Mouse (Mus musculus): ENCODE data around the gene Snx10. TPM values are rescaled to one million over a fixed set of nuclear protein-coding genes. Genes with fewer than 3 reads are reported as not detected.

Snx10 gene
- polyA plus RNA-seq, 2 experiments = 5.7 to 11.2 TPM

- TF ChIP-seq POLR2A (IDR thresholded peaks at IDR 0.05; ENCODE audit: borderline replicate concordance, extremely low read depth, insufficient read depth, insufficient read length) = no peak
- Histone ChIP-seq H3K27me3 (ENCODE audit: control insufficient read depth, insufficient read depth, low read length) (no peaks in the 10 kb centered on the region), H3K4me1 (ENCODE audit: control insufficient read depth, insufficient read depth, low read length) (peaks cover 5% of the 10 kb centered on the region; the same call in 1 of the 2 replicates), H3K9me3 (ENCODE audit: control insufficient read depth, low read length) (no peaks in the 10 kb centered on the region), H3K4me3 (replicated peaks; ENCODE audit: low read length) (no peak overlapping the region), H3K27ac (replicated peaks; ENCODE audit: low read depth, low read length) (no peak overlapping the region), H3K36me3 (ENCODE audit: control insufficient read depth, insufficient read depth, low read length) (no peaks in the 10 kb centered on the region), H3K9ac (ENCODE audit: low read depth, low read length, severe bottlenecking) (no peak overlapping the region), H3K4me2 (replicated peaks; ENCODE audit: low read depth, low read length, severe bottlenecking) (no peak overlapping the region)
- WGBS = 67% methylated on average over 5 of the region's 5 CpGs
- ATAC-seq (ENCODE audit: low FRiP score, low read depth) = no peak
- no peak for DNase-seq (ENCODE audit: low spot score)
These were observed 25.1 kb downstream of the Snx10 start for GRCm38 (mm10) chr6:51548757-51549156.

- H3K36me3 ChIP-seq (ENCODE audit: control insufficient read depth, insufficient read depth, low read length) = no peaks in the 10 kb centered on the region
- H3K27ac ChIP-seq (replicated peaks; ENCODE audit: low read depth, low read length) = no peak overlapping the region
- no peak overlapping the region for H3K4me2 ChIP-seq (replicated peaks; ENCODE audit: low read depth, low read length, severe bottlenecking)
- ATAC-seq (ENCODE audit: low FRiP score, low read depth) = no peak
- no peak overlapping the region for H3K4me3 ChIP-seq (replicated peaks; ENCODE audit: low read length)
- no peaks in the 10 kb centered on the region for H3K9me3 ChIP-seq (ENCODE audit: control insufficient read depth, low read length)
- DNase-seq (ENCODE audit: low spot score) = no peak
- no peaks in the 10 kb centered on the region for H3K27me3 ChIP-seq (ENCODE audit: control insufficient read depth, insufficient read depth, low read length)
- no peak for TF ChIP-seq POLR2A (IDR thresholded peaks at IDR 0.05; ENCODE audit: borderline replicate concordance, extremely low read depth, insufficient read depth, insufficient read length)
- H3K4me1 ChIP-seq (ENCODE audit: control insufficient read depth, insufficient read depth, low read length) = no peaks in the 10 kb centered on the region
- 89% methylated on average over 10 of the region's 10 CpGs for WGBS
- no peak overlapping the region for H3K9ac ChIP-seq (ENCODE audit: low read depth, low read length, severe bottlenecking)
These were observed 27.6 kb downstream of the Snx10 start for GRCm38 (mm10) chr6:51551267-51551802.

- Histone ChIP-seq H3K4me1 (ENCODE audit: control insufficient read depth, insufficient read depth, low read length) (no peaks in the 10 kb centered on the region), H3K9ac (ENCODE audit: low read depth, low read length, severe bottlenecking) (no peak overlapping the region), H3K27ac (replicated peaks; ENCODE audit: low read depth, low read length) (no peak overlapping the region), H3K4me2 (replicated peaks; ENCODE audit: low read depth, low read length, severe bottlenecking) (no peak overlapping the region), H3K4me3 (replicated peaks; ENCODE audit: low read length) (no peak overlapping the region), H3K9me3 (ENCODE audit: control insufficient read depth, low read length) (no peaks in the 10 kb centered on the region), H3K27me3 (ENCODE audit: control insufficient read depth, insufficient read depth, low read length) (no peaks in the 10 kb centered on the region), H3K36me3 (ENCODE audit: control insufficient read depth, insufficient read depth, low read length) (no peaks in the 10 kb centered on the region)
- ATAC-seq (ENCODE audit: low FRiP score, low read depth) (no peak), DNase-seq (ENCODE audit: low spot score) (no peak)
- TF ChIP-seq POLR2A (IDR thresholded peaks at IDR 0.05; ENCODE audit: borderline replicate concordance, extremely low read depth, insufficient read depth, insufficient read length) = no peak
- 85% methylated on average over 7 of the region's 7 CpGs for WGBS
These were observed 32.9 kb downstream of the Snx10 start for GRCm38 (mm10) chr6:51556562-51556961.

- no peak for TF ChIP-seq POLR2A (IDR thresholded peaks at IDR 0.05; ENCODE audit: borderline replicate concordance, extremely low read depth, insufficient read depth, insufficient read length)
- Histone ChIP-seq H3K4me2 (replicated peaks; ENCODE audit: low read depth, low read length, severe bottlenecking) (no peak overlapping the region), H3K36me3 (ENCODE audit: control insufficient read depth, insufficient read depth, low read length) (no peaks in the 10 kb centered on the region), H3K27me3 (ENCODE audit: control insufficient read depth, insufficient read depth, low read length) (no peaks in the 10 kb centered on the region), H3K4me1 (ENCODE audit: control insufficient read depth, insufficient read depth, low read length) (no peaks in the 10 kb centered on the region), H3K27ac (replicated peaks; ENCODE audit: low read depth, low read length) (no peak overlapping the region), H3K4me3 (replicated peaks; ENCODE audit: low read length) (no peak overlapping the region), H3K9ac (ENCODE audit: low read depth, low read length, severe bottlenecking) (no peak overlapping the region), H3K9me3 (ENCODE audit: control insufficient read depth, low read length) (no peaks in the 10 kb centered on the region)
- DNase-seq (ENCODE audit: low spot score) (no peak), ATAC-seq (ENCODE audit: low FRiP score, low read depth) (no peak)
- 97% methylated on average over 7 of the region's 7 CpGs for WGBS
These were observed 34.6 kb downstream of the Snx10 start for GRCm38 (mm10) chr6:51558311-51558710.

GRCm38 (mm10) chr6:51566771-51567680 is 43.3 kb downstream of the Snx10 start:
- H3K4me1 ChIP-seq (ENCODE audit: control insufficient read depth, insufficient read depth, low read length) = peaks cover 3% of the 10 kb centered on the region
- H3K27ac ChIP-seq (replicated peaks; ENCODE audit: low read depth, low read length) = no peak overlapping the region
- no peaks in the 10 kb centered on the region for H3K27me3 ChIP-seq (ENCODE audit: control insufficient read depth, insufficient read depth, low read length)
- DNase-seq (ENCODE audit: low spot score) (no peak), ATAC-seq (ENCODE audit: low FRiP score, low read depth) (no peak)
- H3K9me3 ChIP-seq (ENCODE audit: control insufficient read depth, low read length) = no peaks in the 10 kb centered on the region
- H3K4me3 ChIP-seq (replicated peaks; ENCODE audit: low read length) = no peak overlapping the region
- H3K36me3 ChIP-seq (ENCODE audit: control insufficient read depth, insufficient read depth, low read length) = no peaks in the 10 kb centered on the region
- 63% methylated on average over 14 of the region's 14 CpGs for WGBS
- 0 out of 2 replicates have a peak overlapping the region, but pooled peaks have one; percentile 16 for H3K9ac ChIP-seq (ENCODE audit: low read depth, low read length, severe bottlenecking)
- H3K4me2 ChIP-seq (replicated peaks; ENCODE audit: low read depth, low read length, severe bottlenecking) = no peak overlapping the region; the same call in 1 of the 2 replicates
- TF ChIP-seq POLR2A (IDR thresholded peaks at IDR 0.05; ENCODE audit: borderline replicate concordance, extremely low read depth, insufficient read depth, insufficient read length) = no peak
